8 mouse cellular contexts compared by ENCODE assay signal in genomic region chr4:108578840-108579742, GRCm38 (mm10). TPM values are rescaled to one million over a fixed set of nuclear protein-coding genes. Genes with fewer than 3 reads are reported as not detected.
DNase-seq lines count a peak whose midpoint lies in the region; ATAC-seq and TF ChIP-seq lines count a peak whose summit lies in the region.

Gene Prpf38a (minus strand): TSS chr4:108579336.
Gene Orc1 (plus strand): TSS chr4:108579423.

- H3K9ac ChIP-seq in embryonic facial prominence, embryonic 13.5 days: peak within 1 kb of the TSS; percentile 82
- H3K9ac ChIP-seq in limb, embryonic 12.5 days (replicated peaks): peak within 1 kb of the TSS; percentile 77
- H3K9ac ChIP-seq in midbrain, embryonic 15.5 days: peak within 1 kb of the TSS; percentile 78

- peak within 1 kb of the TSS; percentile 81 for H3K27ac ChIP-seq in embryonic facial prominence, embryonic 13.5 days
- peak within 1 kb of the TSS; percentile 14; the same call in 1 of the 2 replicates for H3K27ac ChIP-seq in kidney, adult 2 months (ENCODE audit: insufficient read depth, low read depth, low read length)
- H3K27ac ChIP-seq in limb, embryonic 12.5 days: peak within 1 kb of the TSS; percentile 82
- H3K27ac ChIP-seq in midbrain, embryonic 15.5 days: peak within 1 kb of the TSS; percentile 82
- peak within 1 kb of the TSS; percentile 60 for H3K27ac ChIP-seq in spleen, adult 2 months (ENCODE audit: insufficient read depth, low read length)

- under 1% methylated on average over 64 of the region's 64 CpGs for WGBS in embryonic facial prominence, embryonic 13.5 days
- WGBS in kidney, adult 2 months: under 1% methylated on average over 64 of the region's 64 CpGs
- WGBS in limb, embryonic 12.5 days: under 1% methylated on average over 64 of the region's 64 CpGs
- WGBS in midbrain, embryonic 15.5 days: under 1% methylated on average over 64 of the region's 64 CpGs
- under 1% methylated on average over 64 of the region's 64 CpGs for WGBS in spleen, adult 2 months

- peak within 1 kb of the TSS; percentile 88 for H3K4me2 ChIP-seq in embryonic facial prominence, embryonic 13.5 days
- H3K4me2 ChIP-seq in limb, embryonic 12.5 days: peak within 1 kb of the TSS; percentile 86
- peak within 1 kb of the TSS; percentile 99 for H3K4me2 ChIP-seq in midbrain, embryonic 15.5 days

- TF ChIP-seq POLR2A in kidney, adult 2 months (IDR thresholded peaks at IDR 0.05; ENCODE audit: low read depth, low read length): no peak
- no peak; the same call in 1 of the 2 replicates for TF ChIP-seq POLR2A in spleen, adult 2 months (IDR thresholded peaks at IDR 0.05; ENCODE audit: low read depth, low read length)

- peak; percentile 97 for DNase-seq in 3134 (ENCODE audit: extremely low read depth, insufficient read length, low spot score)
- peak; percentile 98 for DNase-seq in adrenal gland, postnatal 36 days
- peak; percentile 97 to 99 for DNase-seq in heart, adult 18-20 months
- peak; percentile 99 for DNase-seq in kidney, adult 2 months
- peak; percentile 93 to 95 for DNase-seq in spleen, adult 2 months (ENCODE audit: low read depth in 1 of 2, low spot score in 2 of 2)

- no peak for TF ChIP-seq CTCF in kidney, adult 2 months (conservative IDR thresholded peaks at IDR 0.05; ENCODE audit: insufficient read depth, insufficient read length, low read depth, low read length)
- no peak for TF ChIP-seq CTCF in spleen, adult 2 months (IDR thresholded peaks at IDR 0.05; ENCODE audit: extremely low read depth, insufficient read depth, insufficient read length, insufficient replicate concordance)

- H3K4me3 ChIP-seq in embryonic facial prominence, embryonic 13.5 days: peak within 1 kb of the TSS; percentile 83
- H3K4me3 ChIP-seq in kidney, adult 2 months (ENCODE audit: insufficient read depth, low read depth, low read length): peak within 1 kb of the TSS; percentile 74
- H3K4me3 ChIP-seq in limb, embryonic 12.5 days (replicated peaks): peak within 1 kb of the TSS; percentile 78
- peak within 1 kb of the TSS; percentile 84 for H3K4me3 ChIP-seq in midbrain, embryonic 15.5 days
- H3K4me3 ChIP-seq in spleen, adult 2 months (ENCODE audit: extremely low read depth, insufficient read depth, insufficient read length): peak within 1 kb of the TSS; percentile 80

- no peaks in the 10 kb centered on the region for H3K9me3 ChIP-seq in embryonic facial prominence, embryonic 13.5 days
- no peaks in the 10 kb centered on the region for H3K9me3 ChIP-seq in limb, embryonic 12.5 days
- no peaks in the 10 kb centered on the region for H3K9me3 ChIP-seq in midbrain, embryonic 15.5 days

- H3K36me3 ChIP-seq in embryonic facial prominence, embryonic 13.5 days: peaks cover 13% of the 10 kb centered on the region
- H3K36me3 ChIP-seq in kidney, adult 2 months (ENCODE audit: control insufficient read depth, insufficient read depth, low read length): no peaks in the 10 kb centered on the region
- H3K36me3 ChIP-seq in limb, embryonic 12.5 days: peaks cover 28% of the 10 kb centered on the region
- H3K36me3 ChIP-seq in midbrain, embryonic 15.5 days (replicated peaks): peaks cover 10% of the 10 kb centered on the region; the same call in 1 of the 2 replicates
- peaks cover 12% of the 10 kb centered on the region for H3K36me3 ChIP-seq in spleen, adult 2 months (ENCODE audit: control insufficient read depth, insufficient read depth, low read length)

- peak; percentile 98 for ATAC-seq in embryonic facial prominence, embryonic 13.5 days (ENCODE audit: insufficient number of reproducible peaks, insufficient read depth, low FRiP score, low TSS enrichment, low read depth)
- ATAC-seq in limb, embryonic 12.5 days (ENCODE audit: insufficient number of reproducible peaks, insufficient read depth, low FRiP score, low TSS enrichment, low read depth): peak; percentile 98
- ATAC-seq in midbrain, embryonic 15.5 days (replicated peaks): peak; percentile 99

- H3K4me1 ChIP-seq in embryonic facial prominence, embryonic 13.5 days: peaks cover 22% of the 10 kb centered on the region
- no peaks in the 10 kb centered on the region for H3K4me1 ChIP-seq in kidney, adult 2 months (ENCODE audit: control insufficient read depth, insufficient read depth, low read length)
- H3K4me1 ChIP-seq in limb, embryonic 12.5 days (replicated peaks): peaks cover 21% of the 10 kb centered on the region
- H3K4me1 ChIP-seq in midbrain, embryonic 15.5 days: peaks cover 23% of the 10 kb centered on the region
- no peaks in the 10 kb centered on the region; the same call in 1 of the 2 replicates for H3K4me1 ChIP-seq in spleen, adult 2 months (ENCODE audit: control insufficient read depth, insufficient read depth, insufficient read length)

- H3K27me3 ChIP-seq in embryonic facial prominence, embryonic 13.5 days: no peaks in the 10 kb centered on the region
- no peaks in the 10 kb centered on the region for H3K27me3 ChIP-seq in kidney, adult 2 months (replicated peaks; ENCODE audit: control insufficient read depth, insufficient read depth, low read length)
- no peaks in the 10 kb centered on the region for H3K27me3 ChIP-seq in limb, embryonic 12.5 days
- no peaks in the 10 kb centered on the region for H3K27me3 ChIP-seq in midbrain, embryonic 15.5 days (replicated peaks)
- no peaks in the 10 kb centered on the region for H3K27me3 ChIP-seq in spleen, adult 2 months (ENCODE audit: control insufficient read depth, insufficient read depth, low read length)

RNA-seq across cellular contexts. Expression of gene Prpf38a, which starts in this region (rescaled TPM):
- total RNA-seq in adrenal gland, postnatal 36 days (2021): 10 to 100 TPM; 30.6 to 31.7 TPM
- polyA plus RNA-seq in embryonic facial prominence, embryonic 13.5 days (2015; fragmentation: Nextera tagmentation; extraction: Ambion mirVana): 99.5 and 101 TPM in 2 replicates
- total RNA-seq in heart, adult 18-20 months (2021): 10 to 100 TPM; 15.5 to 15.8 TPM
- polyA plus RNA-seq in kidney, adult 2 months (2012; rRNA removed): 3.7 and 5.5 TPM in 2 replicates
- 111 and 112 TPM in 2 replicates for polyA plus RNA-seq in limb, embryonic 12.5 days (2016; fragmentation: Nextera tagmentation; extraction: Ambion mirVana)
- 77.2 and 78.1 TPM in 2 replicates for polyA plus RNA-seq in midbrain, embryonic 15.5 days (2015; fragmentation: Nextera tagmentation; extraction: Ambion mirVana)
- 2.1 and 2.4 TPM in 2 replicates for polyA plus RNA-seq in spleen, adult 2 months (2012; rRNA removed)

RNA-seq across cellular contexts. Expression of gene Orc1, which starts in this region (rescaled TPM):
- under 1 TPM; 0.53 to 0.66 TPM for total RNA-seq in adrenal gland, postnatal 36 days (2021)
- polyA plus RNA-seq in embryonic facial prominence, embryonic 13.5 days (2015; fragmentation: Nextera tagmentation; extraction: Ambion mirVana): 12.3 and 12.7 TPM in 2 replicates
- under 1 TPM in 1 of 2 experiments, not detected in 1; 0.10 TPM for total RNA-seq in heart, adult 18-20 months (2021)
- 0.13 TPM in 1 of 2 replicates, not detected in the other for polyA plus RNA-seq in kidney, adult 2 months (2012; rRNA removed)
- polyA plus RNA-seq in limb, embryonic 12.5 days (2016; fragmentation: Nextera tagmentation; extraction: Ambion mirVana): 18.4 and 18.5 TPM in 2 replicates
- polyA plus RNA-seq in midbrain, embryonic 15.5 days (2015; fragmentation: Nextera tagmentation; extraction: Ambion mirVana): 0.98 and 1.7 TPM in 2 replicates
- polyA plus RNA-seq in spleen, adult 2 months (2012; rRNA removed): 1.2 and 1.5 TPM in 2 replicates

Comparison
In these comparisons a context has a peak if more than half of its experiments do, and no peak if none do; other contexts are left out.
1. Peak in every context shown above with its lines: DNase-seq, ATAC-seq, H3K4me3 ChIP-seq and H3K27ac ChIP-seq.
2. RNA of gene Prpf38a (polyA plus RNA-seq): 111 to 112 TPM in limb, embryonic 12.5 days, 99.5 to 101 TPM in embryonic facial prominence, embryonic 13.5 days and 77.2 to 78.1 TPM in midbrain, embryonic 15.5 days; 3.7 to 5.5 TPM in kidney, adult 2 months and 2.1 to 2.4 TPM in spleen, adult 2 months; every median in the first group is over 10 times any median in the second.
3. H3K27ac ChIP-seq: peak in every context shown above with its lines; median percentile 82 in limb, embryonic 12.5 days; 82 in midbrain, embryonic 15.5 days; 81 in embryonic facial prominence, embryonic 13.5 days; 60 in spleen, adult 2 months; 14 in kidney, adult 2 months.